Mouse (Mus musculus): ENCODE data around the gene Atxn7l1. TPM values are rescaled to one million over a fixed set of nuclear protein-coding genes. Genes with fewer than 3 reads are reported as not detected.

Atxn7l1 gene
- polyA plus RNA-seq, 1 experiment from 2014 or later: 22.1 TPM

GRCm38 (mm10) chr12:33287686-33288085 lies 140.2 kb downstream of the Atxn7l1 start:
- no peak overlapping the region for H3K4me2 ChIP-seq
- WGBS: 32% methylated on average over 3 of the region's 3 CpGs
- 0 out of 2 replicates have a peak, but pooled peaks have one; percentile 16 for ATAC-seq (ENCODE audit: low read depth)
- H3K27ac ChIP-seq (replicated peaks): no peak overlapping the region
- H3K4me1 ChIP-seq (replicated peaks): peaks cover 43% of the 10 kb centered on the region
- H3K36me3 ChIP-seq: no peaks in the 10 kb centered on the region
- H3K4me3 ChIP-seq: no peak overlapping the region
- H3K9me3 ChIP-seq: no peaks in the 10 kb centered on the region
- H3K9ac ChIP-seq: no peak overlapping the region
- no peaks in the 10 kb centered on the region for H3K27me3 ChIP-seq

GRCm38 (mm10) chr12:33288746-33289145 lies 141.3 kb downstream of the Atxn7l1 start:
- WGBS: 62% methylated on average over 2 of the region's 2 CpGs
- no peaks in the 10 kb centered on the region for H3K27me3 ChIP-seq
- no peaks in the 10 kb centered on the region for H3K9me3 ChIP-seq
- no peak overlapping the region for H3K4me2 ChIP-seq
- H3K36me3 ChIP-seq: no peaks in the 10 kb centered on the region
- peaks cover 43% of the 10 kb centered on the region for H3K4me1 ChIP-seq (replicated peaks)
- no peak overlapping the region for H3K4me3 ChIP-seq
- no peak overlapping the region for H3K9ac ChIP-seq
- no peak for ATAC-seq (ENCODE audit: low read depth)
- 0 out of 2 replicates have a peak overlapping the region, but pooled peaks have one; percentile 9 for H3K27ac ChIP-seq (replicated peaks)

DNA sequence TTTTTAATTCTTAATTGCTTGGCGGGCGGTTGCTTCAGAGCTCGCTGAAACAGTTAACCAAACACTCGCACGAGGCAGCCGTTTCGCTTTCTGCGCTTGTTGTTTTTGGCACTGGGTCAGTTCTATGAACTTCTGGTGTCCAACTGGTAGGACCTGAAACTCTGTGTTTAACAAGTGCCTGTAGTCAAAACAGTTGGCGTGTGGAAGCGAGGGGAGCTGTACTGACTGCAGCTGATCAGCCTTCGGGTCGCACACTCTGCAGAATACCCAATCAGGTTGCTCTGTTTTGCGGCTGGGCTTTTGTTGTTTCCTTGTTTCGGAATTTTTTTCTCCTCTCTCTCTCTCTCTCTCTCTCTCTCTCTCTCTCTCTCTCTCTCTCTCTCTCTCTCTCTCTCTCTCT lies 154.6 kb downstream of the Atxn7l1 start:
- ATAC-seq (ENCODE audit: low read depth): peak; percentile 78
- Histone ChIP-seq H3K27me3 (peaks cover 23% of the 10 kb centered on the region), H3K27ac (replicated peaks) (no peak overlapping the region), H3K4me1 (replicated peaks) (peaks cover 24% of the 10 kb centered on the region), H3K9me3 (no peaks in the 10 kb centered on the region), H3K36me3 (no peaks in the 10 kb centered on the region), H3K4me2 (peak overlapping the region; percentile 67), H3K9ac (peak overlapping the region; percentile 52; the same call in 1 of the 2 replicates), H3K4me3 (peak overlapping the region; percentile 35)
- under 1% methylated on average over 14 of the region's 14 CpGs for WGBS

GRCm38 (mm10) chr12:33302523-33303383 lies 155.3 kb downstream of the Atxn7l1 start:
- Histone ChIP-seq H3K9me3 (no peaks in the 10 kb centered on the region), H3K27ac (replicated peaks) (no peak overlapping the region), H3K4me2 (peak overlapping the region; percentile 67), H3K4me1 (replicated peaks) (peaks cover 24% of the 10 kb centered on the region), H3K9ac (peak overlapping the region; percentile 52), H3K27me3 (peaks cover 23% of the 10 kb centered on the region), H3K36me3 (no peaks in the 10 kb centered on the region), H3K4me3 (peak overlapping the region; percentile 35)
- ATAC-seq (ENCODE audit: low read depth): peak; percentile 66
- under 1% methylated on average over 29 of the region's 29 CpGs for WGBS

- Histone ChIP-seq H3K27ac (replicated peaks) (no peak overlapping the region), H3K36me3 (no peaks in the 10 kb centered on the region), H3K27me3 (peaks cover 23% of the 10 kb centered on the region), H3K9me3 (no peaks in the 10 kb centered on the region), H3K9ac (peak overlapping the region; percentile 52; the same call in 1 of the 2 replicates), H3K4me2 (peak overlapping the region; percentile 67), H3K4me3 (peak overlapping the region; percentile 35), H3K4me1 (replicated peaks) (peaks cover 24% of the 10 kb centered on the region)
- peak; percentile 17; the same call in 1 of the 2 replicates for ATAC-seq (ENCODE audit: low read depth)
- WGBS: 2% methylated on average over 9 of the region's 9 CpGs
Observed at GRCm38 (mm10) chr12:33303384-33303770, 155.9 kb downstream of the Atxn7l1 start.

- Histone ChIP-seq H3K4me3 (no peak overlapping the region), H3K9ac (no peak overlapping the region), H3K9me3 (no peaks in the 10 kb centered on the region), H3K27me3 (peaks cover 20% of the 10 kb centered on the region), H3K4me1 (replicated peaks) (peaks cover 24% of the 10 kb centered on the region), H3K27ac (replicated peaks) (no peak overlapping the region), H3K4me2 (no peak overlapping the region), H3K36me3 (no peaks in the 10 kb centered on the region)
- 94% methylated on average over 9 of the region's 9 CpGs for whole genome bisulfite sequencing
- ATAC-seq (ENCODE audit: low read depth): no peak
Observed at GRCm38 (mm10) chr12:33305106-33305505, 157.6 kb downstream of the Atxn7l1 start.

- H3K27me3 ChIP-seq: peaks cover 11% of the 10 kb centered on the region
- no peaks in the 10 kb centered on the region for H3K9me3 ChIP-seq
- no peak overlapping the region for H3K9ac ChIP-seq
- peaks cover 27% of the 10 kb centered on the region for H3K4me1 ChIP-seq (replicated peaks)
- WGBS: 87% methylated on average over 3 of the region's 5 CpGs
- H3K36me3 ChIP-seq: no peaks in the 10 kb centered on the region
- no peak overlapping the region for H3K4me2 ChIP-seq
- no peak for ATAC-seq (ENCODE audit: low read depth)
- H3K4me3 ChIP-seq: no peak overlapping the region
- H3K27ac ChIP-seq (replicated peaks): no peak overlapping the region
Observed at GRCm38 (mm10) chr12:33306476-33306875, 159.0 kb downstream of the Atxn7l1 start.

- no peak overlapping the region for H3K27ac ChIP-seq (replicated peaks)
Observed at GRCm38 (mm10) chr12:33308668-33309067, 161.2 kb downstream of the Atxn7l1 start.

DNA sequence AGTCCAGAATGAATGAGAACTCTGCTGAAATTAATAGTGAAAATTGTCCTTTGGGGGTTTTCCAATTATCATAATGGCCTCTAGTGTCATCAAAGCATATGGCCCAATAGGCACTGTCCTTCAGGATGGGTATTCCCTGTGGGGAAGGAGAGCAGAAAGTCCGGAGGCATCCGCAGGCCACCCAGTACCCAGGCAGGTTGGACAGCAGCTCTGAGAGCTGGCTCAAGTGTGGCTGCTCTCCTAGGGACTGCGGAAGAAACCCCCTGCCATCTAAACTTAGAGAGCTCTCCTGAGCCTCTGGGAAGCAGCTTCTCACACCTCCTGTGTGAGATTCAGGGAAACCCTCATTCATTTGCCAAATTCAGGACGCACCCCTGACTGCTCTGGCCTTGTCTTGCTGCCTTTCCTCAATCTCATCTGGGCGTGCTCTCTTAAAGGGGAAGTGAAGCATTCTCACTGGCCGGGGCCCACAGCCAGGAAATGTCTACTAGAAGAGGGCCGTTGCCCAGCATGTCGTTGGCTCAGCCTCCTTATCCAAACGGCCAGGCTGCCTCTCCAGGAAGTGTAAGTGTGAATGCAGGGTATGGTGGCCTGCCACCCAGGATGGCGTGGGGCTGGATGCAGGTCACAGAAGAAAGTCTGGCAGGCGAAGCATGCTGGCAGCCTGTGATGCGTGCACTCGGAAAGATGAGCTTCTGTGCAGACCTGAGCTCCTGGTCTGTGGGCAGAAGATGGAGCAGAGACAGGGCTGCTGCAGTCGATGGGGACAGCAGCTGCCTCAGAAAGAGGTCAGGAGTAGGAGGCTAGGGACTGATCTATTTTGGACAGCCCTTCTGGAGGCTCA lies 166.6 kb downstream of the Atxn7l1 start:
- H3K4me1 ChIP-seq (replicated peaks): peaks cover 20% of the 10 kb centered on the region
- H3K36me3 ChIP-seq: no peaks in the 10 kb centered on the region
- WGBS: 33% methylated on average over 14 of the region's 14 CpGs
- 0 out of 2 replicates have a peak overlapping the region, but pooled peaks have one; percentile 11 for H3K27ac ChIP-seq (replicated peaks)
- H3K27me3 ChIP-seq: no peaks in the 10 kb centered on the region
- no peaks in the 10 kb centered on the region for H3K9me3 ChIP-seq
- H3K4me3 ChIP-seq: no peak overlapping the region
- 0 out of 2 replicates have a peak overlapping the region, but pooled peaks have one; percentile 26 for H3K9ac ChIP-seq
- peak overlapping the region; percentile 25; the same call in 1 of the 2 replicates for H3K4me2 ChIP-seq
- peak; percentile 57 for ATAC-seq (ENCODE audit: low read depth)

More at GRCm38 (mm10) chr12:33308668-33309067, 161.2 kb downstream of the Atxn7l1 start:
- whole genome bisulfite sequencing: 90% methylated on average over 7 of the region's 7 CpGs
- H3K36me3 ChIP-seq: no peaks in the 10 kb centered on the region
- H3K4me2 ChIP-seq: no peak overlapping the region
- no peak overlapping the region for H3K4me3 ChIP-seq
- no peak for ATAC-seq (ENCODE audit: low read depth)
- H3K4me1 ChIP-seq (replicated peaks): peaks cover 12% of the 10 kb centered on the region
- peaks cover 11% of the 10 kb centered on the region for H3K27me3 ChIP-seq
- H3K9me3 ChIP-seq: no peaks in the 10 kb centered on the region
- no peak overlapping the region for H3K9ac ChIP-seq

DNA sequence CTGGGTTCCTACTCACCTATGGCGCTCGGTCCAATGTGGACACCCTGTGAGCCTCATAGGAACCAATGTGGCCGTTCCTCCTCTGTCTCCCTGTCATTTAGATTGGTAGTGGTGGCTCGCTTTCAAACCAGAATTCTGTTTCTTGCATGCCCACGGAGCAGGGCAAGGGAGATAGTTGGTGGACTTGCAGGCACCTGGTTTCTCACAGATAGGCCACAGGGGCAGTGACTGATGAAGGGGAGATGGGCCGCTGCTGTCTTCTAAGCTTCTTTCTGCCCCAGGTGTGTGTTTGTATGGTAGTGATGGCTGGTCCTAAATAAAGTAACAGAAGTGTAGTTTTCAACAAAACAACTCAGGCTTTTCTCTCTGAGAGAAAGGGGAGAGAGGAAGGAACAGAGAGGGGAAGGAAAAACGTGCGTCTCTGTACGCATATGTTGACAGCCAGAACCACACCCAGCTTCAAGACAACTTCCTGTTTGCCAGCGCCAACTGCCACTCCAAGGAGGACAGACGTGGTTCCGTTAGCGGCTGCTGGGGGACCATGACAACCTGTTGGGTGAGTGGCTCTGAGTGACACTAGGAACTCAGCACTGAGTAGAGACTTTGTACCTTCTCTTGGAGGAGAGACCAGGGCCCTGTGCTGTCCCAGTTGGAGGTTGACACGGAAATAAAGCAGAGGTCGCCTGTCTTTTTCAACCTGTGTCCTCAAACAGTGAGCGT lies 167.6 kb downstream of the Atxn7l1 start:
- Histone ChIP-seq H3K36me3 (no peaks in the 10 kb centered on the region), H3K4me3 (no peak overlapping the region), H3K4me1 (replicated peaks) (peaks cover 20% of the 10 kb centered on the region), H3K9me3 (no peaks in the 10 kb centered on the region), H3K9ac (no peak overlapping the region), H3K27ac (replicated peaks) (no peak overlapping the region), H3K4me2 (no peak overlapping the region), H3K27me3 (no peaks in the 10 kb centered on the region)
- WGBS: 88% methylated on average over 16 of the region's 16 CpGs
- ATAC-seq (ENCODE audit: low read depth): no peak

GRCm38 (mm10) chr12:33315804-33316203 lies 168.3 kb downstream of the Atxn7l1 start:
- H3K27me3 ChIP-seq: no peaks in the 10 kb centered on the region
- H3K4me3 ChIP-seq: no peak overlapping the region
- H3K4me2 ChIP-seq: no peak overlapping the region
- H3K36me3 ChIP-seq: no peaks in the 10 kb centered on the region
- no peaks in the 10 kb centered on the region for H3K9me3 ChIP-seq
- no peak for ATAC-seq (ENCODE audit: low read depth)
- H3K9ac ChIP-seq: no peak overlapping the region
- H3K4me1 ChIP-seq (replicated peaks): peaks cover 20% of the 10 kb centered on the region
- no peak overlapping the region for H3K27ac ChIP-seq (replicated peaks)
- 87% methylated on average over 5 of the region's 5 CpGs for WGBS
